Mouse (Mus musculus) MEL (cell line): ENCODE results near the gene Fam210b. TPM values are rescaled to one million over a fixed set of nuclear protein-coding genes. Genes with fewer than 3 reads are reported as not detected.

ENCODE experiments used
- DNase-seq: peaks from one replicate; pipeline ENCODE4 v3.0.0; 2011; ENCODE audit warnings: low read depth, low spot score
- H3K27ac ChIP-seq: 2 replicates; pipeline ENCODE4 v1.5.1; 2012; ENCODE audit warnings: low read depth, mild to moderate bottlenecking, control low read depth, low read length, moderate library complexity; ENCODE audit not compliant: control insufficient read depth
- H3K27me3 ChIP-seq, 2 experiments: fragments of 150-350 bp in 1 of 2; sonication (generic) in 1 of 2; 2 replicates each; pipeline ENCODE4 v1.6.1; 2012; ENCODE audit warnings: low read length in 2 of 2, mild to moderate bottlenecking in 2 of 2, improper control_type of control experiment in 1 of 2, moderate library complexity in 1 of 2; ENCODE audit not compliant: insufficient read depth in 2 of 2, control insufficient read depth in 1 of 2
- H3K36me3 ChIP-seq, 2 experiments: 2 replicates each; pipeline ENCODE4 v1.6.1; 2012 to 2014; ENCODE audit warnings: low read length in 2 of 2, improper control_type of control experiment in 1 of 2, inconsistent platforms in 1 of 2, mild to moderate bottlenecking in 1 of 2; ENCODE audit not compliant: insufficient read depth in 2 of 2, control insufficient read depth in 1 of 2
- H3K4me1 ChIP-seq, 2 experiments: fragments of 150-350 bp in 1 of 2; sonication (generic) in 1 of 2; 2 replicates each; pipeline ENCODE4 v1.6.1; 2012; ENCODE audit warnings: low read length in 2 of 2, improper control_type of control experiment in 1 of 2, mild to moderate bottlenecking in 1 of 2; ENCODE audit not compliant: insufficient read depth in 2 of 2, control insufficient read depth in 1 of 2
- H3K4me3 ChIP-seq, 2 experiments: fragments of 150-350 bp in 1 of 2; sonication (generic) in 1 of 2; 2 replicates each; pipeline ENCODE4 v1.5.1; 2012; ENCODE audit warnings: low read depth in 2 of 2, low read length in 2 of 2, mild to moderate bottlenecking in 2 of 2, moderate library complexity in 2 of 2, control low read depth in 1 of 2, improper control_type of control experiment in 1 of 2; ENCODE audit not compliant: control insufficient read depth in 1 of 2, insufficient read depth in 1 of 2
- H3K79me2 ChIP-seq: 2 replicates; pipeline ENCODE4 v1.6.1; 2012; ENCODE audit warnings: mild to moderate bottlenecking, low read length, moderate library complexity; ENCODE audit not compliant: control insufficient read depth, poor library complexity, insufficient read depth
- H3K9ac ChIP-seq: 2 replicates; pipeline ENCODE4 v1.6.1; 2012; ENCODE audit warnings: low read depth, mild to moderate bottlenecking, control low read depth, low read length, moderate library complexity; ENCODE audit not compliant: control insufficient read depth, poor library complexity, severe bottlenecking
- H3K9me3 ChIP-seq: fragments of 150-350 bp; sonication (generic); replicated peaks from 2 replicates; pipeline ENCODE4 v1.6.1; 2012; ENCODE audit warnings: mild to moderate bottlenecking, low read length, improper control_type of control experiment, moderate library complexity; ENCODE audit not compliant: insufficient read depth
- BHLHE40 ChIP-seq: IDR thresholded peaks from 2 replicates; pipeline ENCODE4 v1.6.1; 2012; ENCODE audit warnings: low read depth, mild to moderate bottlenecking, inconsistent platforms, low read length, improper control_type of control experiment, borderline replicate concordance
- CTCF ChIP-seq, 3 experiments: IDR thresholded peaks in 2 of 3; conservative IDR thresholded peaks in 1 of 3; 2 replicates each; pipeline ENCODE4 v1.5.1; 2011 to 2012; ENCODE audit warnings: low read length in 3 of 3, low read depth in 2 of 3, mild to moderate bottlenecking in 2 of 3, improper control_type of control experiment in 1 of 3, inconsistent platforms in 1 of 3, mixed read lengths in 1 of 3, moderate library complexity in 1 of 3; ENCODE audit not compliant: control insufficient read depth in 1 of 3, insufficient read depth in 1 of 3, poor library complexity in 1 of 3, severe bottlenecking in 1 of 3
- E2F4 ChIP-seq: IDR thresholded peaks from 2 replicates; pipeline ENCODE4 v1.6.1; 2011; ENCODE audit warnings: low read depth, low read length, improper control_type of control experiment, borderline replicate concordance
- GATA1 ChIP-seq: IDR thresholded peaks from 2 replicates; pipeline ENCODE4 v1.6.1; 2011; ENCODE audit warnings: low read depth, low read length, improper control_type of control experiment
- HCFC1 ChIP-seq: IDR thresholded peaks from 2 replicates; pipeline ENCODE4 v1.6.1; 2012; ENCODE audit warnings: low read depth, mild to moderate bottlenecking, inconsistent platforms, low read length, improper control_type of control experiment, moderate library complexity
- JUND ChIP-seq: IDR thresholded peaks from 2 replicates; pipeline ENCODE4 v1.6.1; 2011; ENCODE audit warnings: low read depth, mild to moderate bottlenecking, improper control_type of control experiment, low read length
- KAT2A ChIP-seq: conservative IDR thresholded peaks from 2 replicates; pipeline ENCODE4 v1.6.1; 2012; ENCODE audit warnings: low read depth, low read length, improper control_type of control experiment, inconsistent platforms
- MAX ChIP-seq: IDR thresholded peaks from 2 replicates; pipeline ENCODE4 v1.6.1; 2011; ENCODE audit warnings: low read length, improper control_type of control experiment
- MAZ ChIP-seq: IDR thresholded peaks from 2 replicates; pipeline ENCODE4 v1.6.1; 2012; ENCODE audit warnings: low read depth, mild to moderate bottlenecking, inconsistent platforms, low read length, improper control_type of control experiment
- MYB ChIP-seq: IDR thresholded peaks from 2 replicates; pipeline ENCODE4 v1.6.1; 2011; ENCODE audit warnings: mild to moderate bottlenecking, low read depth, low read length, improper control_type of control experiment
- NRF1 ChIP-seq: IDR thresholded peaks from 2 replicates; pipeline ENCODE4 v1.6.1; 2014; ENCODE audit warnings: low read depth, mild to moderate bottlenecking, inconsistent platforms, low read length, improper control_type of control experiment, moderate library complexity; ENCODE audit not compliant: poor library complexity, insufficient read depth, severe bottlenecking
- POLR2A ChIP-seq, 2 experiments: IDR thresholded peaks; 2 replicates each; pipeline ENCODE4 v1.6.1; 2011 to 2012; ENCODE audit warnings: low read length in 2 of 2, mild to moderate bottlenecking in 2 of 2, control low read depth in 1 of 2, improper control_type of control experiment in 1 of 2, low read depth in 1 of 2, moderate library complexity in 1 of 2; ENCODE audit not compliant: control insufficient read depth in 1 of 2, insufficient read depth in 1 of 2, poor library complexity in 1 of 2
- RAD21 ChIP-seq: IDR thresholded peaks from 2 replicates; pipeline ENCODE4 v1.6.1; 2011; ENCODE audit warnings: mild to moderate bottlenecking, low read depth, low read length, improper control_type of control experiment
- SMC3 ChIP-seq: IDR thresholded peaks from 2 replicates; pipeline ENCODE4 v1.6.1; 2011; ENCODE audit warnings: low read depth, low read length, improper control_type of control experiment
- TCF12 ChIP-seq: IDR thresholded peaks from 2 replicates; pipeline ENCODE4 v1.6.1; 2014; ENCODE audit warnings: low read depth, mild to moderate bottlenecking, inconsistent platforms, low read length, improper control_type of control experiment, moderate library complexity
- UBTF ChIP-seq: IDR thresholded peaks from 2 replicates; pipeline ENCODE4 v1.6.1; 2012; ENCODE audit warnings: low read depth, mild to moderate bottlenecking, inconsistent platforms, low read length, improper control_type of control experiment, moderate library complexity, borderline replicate concordance; ENCODE audit not compliant: insufficient read depth
- USF2 ChIP-seq, 2 experiments: IDR thresholded peaks; 2 replicates each; pipeline ENCODE4 v1.6.1; 2011 to 2012; ENCODE audit warnings: improper control_type of control experiment in 2 of 2, low read length in 2 of 2, borderline replicate concordance in 1 of 2, inconsistent platforms in 1 of 2, low read depth in 1 of 2, mild to moderate bottlenecking in 1 of 2; ENCODE audit not compliant: insufficient read depth in 1 of 2
- ZMIZ1 ChIP-seq: IDR thresholded peaks from 2 replicates; pipeline ENCODE4 v1.6.1; 2012; ENCODE audit warnings: low read depth, mild to moderate bottlenecking, inconsistent platforms, low read length, improper control_type of control experiment, moderate library complexity
- ZNF384 ChIP-seq: IDR thresholded peaks from 2 replicates; pipeline ENCODE4 v1.6.1; 2012; ENCODE audit warnings: low read depth, mild to moderate bottlenecking, inconsistent platforms, low read length, improper control_type of control experiment
- polyA plus RNA-seq, 2 experiments: library from polyadenylated mRNA; stranded (reverse) in 1 of 2; unstranded in 1 of 2; fragments of >175 nt in 1 of 2; fragments of >200 nt in 1 of 2; gene quantifications; 2 replicates each; pipeline versions ENCODE4 v1.2.1 to v1.2.4; 2012; ENCODE audit warnings: low replicate concordance in 2 of 2, low read depth in 1 of 2; ENCODE audit not compliant: insufficient read length in 2 of 2, insufficient read depth in 1 of 2, missing spikeins in 1 of 2
- total RNA-seq: library from RNA; depleted of rRNA; stranded (reverse); fragments of 300-350 nt; gene quantifications from 2 replicates; pipeline ENCODE4 v1.2.3, GENCODE M21; 2012

The Fam210b gene
- total and polyA plus RNA-seq, 3 experiments: 3.5 to 11.4 TPM; not detected in 1

- H3K9me3 ChIP-seq: no peaks in the 10 kb centered on the region
- H3K36me3 ChIP-seq: peaks cover 0 to 21% of the 10 kb centered on the region in 2 experiments; a peak in 2 of 4 replicates
- H3K79me2 ChIP-seq: no peaks in the 10 kb centered on the region; the same call in 1 of the 2 replicates
- H3K27me3 ChIP-seq: no peaks in the 10 kb centered on the region
- H3K4me3 ChIP-seq: no peak overlapping the region
- H3K9ac ChIP-seq: no peak overlapping the region
- no peak for DNase-seq
- TF ChIP-seq CTCF (IDR thresholded peaks at IDR 0.05 in 2 of 3, conservative IDR thresholded peaks at IDR 0.05 in 1 of 3; ENCODE audit: control insufficient read depth in 1 of 3, insufficient read depth in 1 of 3, low read depth in 2 of 3, low read length in 3 of 3, poor library complexity in 1 of 3, severe bottlenecking in 1 of 3) (no peak), ZNF384 (no peak), MAX (no peak), E2F4 (no peak), GATA1 (no peak), ZMIZ1 (no peak), MAZ (no peak), UBTF (no peak), SMC3 (no peak), NRF1 (no peak), BHLHE40 (no peak), MYB (no peak), JUND (no peak), TCF12 (no peak)
- no peak overlapping the region for H3K27ac ChIP-seq
- peaks cover 9 to 31% of the 10 kb centered on the region in 2 experiments for H3K4me1 ChIP-seq
Observed at GRCm38 (mm10) chr2:172349776-172350175, 4.4 kb downstream of the Fam210b start.

- Histone ChIP-seq H3K36me3 (peaks cover 0 to 21% of the 10 kb centered on the region in 2 experiments; a peak in 2 of 4 replicates), H3K4me1 (peaks cover 9 to 31% of the 10 kb centered on the region in 2 experiments), H3K9me3 (no peaks in the 10 kb centered on the region), H3K79me2 (no peaks in the 10 kb centered on the region), H3K27ac (no peak overlapping the region), H3K9ac (no peak overlapping the region), H3K27me3 (no peaks in the 10 kb centered on the region), H3K4me3 (no peak overlapping the region)
- DNase-seq: no peak
- TF ChIP-seq ZNF384 (no peak), HCFC1 (no peak), ZMIZ1 (no peak), MAZ (no peak), GATA1 (no peak), NRF1 (no peak), POLR2A (IDR thresholded peaks at IDR 0.05; ENCODE audit: control insufficient read depth in 1 of 2, insufficient read depth in 1 of 2, low read depth in 1 of 2, low read length in 2 of 2, poor library complexity in 1 of 2) (no peak), KAT2A (no peak), RAD21 (no peak), USF2 (IDR thresholded peaks at IDR 0.05; ENCODE audit: borderline replicate concordance in 1 of 2, insufficient read depth in 1 of 2, low read depth in 1 of 2, low read length in 2 of 2) (no peak)
Observed at GRCm38 (mm10) chr2:172350773-172351172, 5.4 kb downstream of the Fam210b start.
